23 mouse cellular contexts compared by ENCODE assay signal in the genomic region with DNA sequence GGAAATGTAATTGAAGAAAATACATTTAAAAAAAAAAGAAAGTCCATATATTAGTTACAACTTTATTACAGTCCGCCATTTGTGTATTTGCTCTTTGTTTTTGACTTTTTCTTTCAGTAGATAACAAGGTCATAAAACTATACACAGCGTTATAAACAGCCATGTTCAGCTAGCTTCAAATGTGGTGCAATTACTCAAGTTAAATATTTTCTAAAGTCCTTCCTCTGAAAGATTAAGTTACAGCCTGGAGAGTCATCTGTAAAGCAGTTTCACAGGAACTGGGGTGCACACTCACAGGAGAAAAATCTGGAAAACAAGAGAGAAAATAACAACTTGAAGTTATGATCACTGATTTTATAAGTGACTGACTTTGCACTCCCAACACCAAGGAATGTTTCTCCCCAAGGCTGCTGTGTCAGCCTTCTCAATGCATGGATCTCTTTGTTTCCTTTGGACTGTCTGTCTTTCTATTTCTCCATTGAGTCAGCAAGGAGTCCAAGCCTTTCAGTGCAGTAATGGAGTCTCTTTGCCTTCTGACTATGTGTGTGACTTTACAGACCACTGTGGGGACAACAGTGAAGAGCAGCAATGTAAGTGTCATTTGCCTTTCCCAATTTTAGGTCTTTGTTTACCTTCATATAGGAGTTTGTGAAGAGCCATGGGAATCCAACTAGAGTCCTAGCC. TPM values are rescaled to one million over a fixed set of nuclear protein-coding genes. Genes with fewer than 3 reads are reported as not detected.
"Had no signal": no experiment of that assay in that cellular context is flagged by ENCODE, and none has a peak within 500 bp of the region (broad histone marks: within the 10 kb centered on the region; RNA-seq: fewer than 3 reads in every experiment).

A gene (plus strand): TSS at position 239 of the 684 bp plus-strand sequence.

- H3K27me3 ChIP-seq: limb, embryonic 13.5 days; liver, embryonic 12.5 days; liver, embryonic 15.5 days; lung, embryonic 15.5 days; megakaryocyte, embryonic 14.5 days; stomach, embryonic 15.5 days had no signal

- H3K4me2 ChIP-seq: limb, embryonic 13.5 days; liver, embryonic 12.5 days; liver, embryonic 15.5 days; lung, embryonic 15.5 days; midbrain, embryonic 11.5 days; stomach, embryonic 15.5 days had no signal

- H3K36me3 ChIP-seq: limb, embryonic 10.5 days; limb, embryonic 13.5 days; liver, embryonic 12.5 days; liver, embryonic 15.5 days; lung, embryonic 15.5 days; stomach, embryonic 15.5 days had no signal

- H3K9me3 ChIP-seq: limb, embryonic 10.5 days; liver, embryonic 15.5 days; lung, embryonic 15.5 days; stomach, embryonic 15.5 days had no signal

- H3K27ac ChIP-seq: limb, embryonic 10.5 days; limb, embryonic 13.5 days; liver, embryonic 12.5 days; liver, embryonic 15.5 days; lung, embryonic 15.5 days; stomach, embryonic 15.5 days had no signal

- H3K4me3 ChIP-seq: limb, embryonic 10.5 days; limb, embryonic 13.5 days; liver, embryonic 12.5 days; liver, embryonic 15.5 days; lung, embryonic 15.5 days; megakaryocyte, embryonic 14.5 days; stomach, embryonic 15.5 days had no signal

- DNase-seq: kidney, adult 18-20 months; kidney, postnatal 25 days; liver; lung, adult 18-20 months; lung, postnatal 10 days; lung, postnatal 36 days; midbrain, embryonic 14.5 days; right cerebral cortex, adult 18-20 months; right cerebral cortex, postnatal 14 days; right cerebral cortex, postnatal 4 days; spleen, adult 18-20 months; thymus, adult 18-20 months; thymus, postnatal 4 days had no signal

- ATAC-seq: liver, embryonic 12.5 days had no signal

- H3K4me1 ChIP-seq: limb, embryonic 10.5 days; limb, embryonic 13.5 days; liver, embryonic 12.5 days; liver, embryonic 15.5 days; lung, embryonic 15.5 days; megakaryocyte, embryonic 14.5 days; stomach, embryonic 15.5 days had no signal

- H3K9ac ChIP-seq: limb, embryonic 13.5 days; liver, embryonic 12.5 days; liver, embryonic 15.5 days; lung, embryonic 15.5 days; stomach, embryonic 15.5 days had no signal

RNA-seq across cellular contexts. Expression of the gene that starts here (rescaled TPM):
- total RNA-seq: layer of hippocampus, adult 8-10 months; left cerebral cortex, postnatal 25 days had no signal
- polyA plus RNA-seq: limb, embryonic 10.5 days; liver, embryonic 12.5 days; liver, embryonic 15.5 days; lung, embryonic 15.5 days had no signal
